Mouse (Mus musculus): ENCODE measurements around the gene Palm. TPM values are rescaled to one million over a fixed set of nuclear protein-coding genes. Genes with fewer than 3 reads are reported as not detected.
"Not testable (repeated sequence)": the region's sequence is repeated elsewhere in the genome, so short reads cannot be mapped to it uniquely, and the experiment has no call there.

The Palm gene
- total RNA-seq (2021) = 10 to 100 TPM; 26.6 to 36.8 TPM
- long read RNA-seq, experiment 1, transcript Palm-201 (9 exons, 2,651 nt) = major isoform, 35 of 46 reads
- long read RNA-seq, experiment 1, partial matches to known transcripts = 4 of 46 reads
- long read RNA-seq, experiment 1, other reads (novel, unspliced or antisense) = 4 of 46 reads
- long read RNA-seq, experiment 2, transcript Palm-201 (9 exons, 2,651 nt) = major isoform, 23 of 37 reads
- long read RNA-seq, experiment 2, transcript Palm-202 (8 exons, 2,519 nt) = minor isoform, 6 of 37 reads
- long read RNA-seq, experiment 2, partial matches to known transcripts = 4 of 37 reads
- long read RNA-seq, experiment 2, other reads (novel, unspliced or antisense) = 4 of 37 reads

GRCm38 (mm10) chr10:79793051-79793737, at the start of gene Palm:
TSS of gene Palm (plus strand) at chr10:79793572.
- DNase-seq = peak; percentile 86

GRCm38 (mm10) chr10:79743650-79744365, 49.6 kb upstream of the Palm start:
- no peak for DNase-seq

GRCm38 (mm10) chr10:79745411-79745810, 48.0 kb upstream of the Palm start:
- DNase-seq = no peak

DNA sequence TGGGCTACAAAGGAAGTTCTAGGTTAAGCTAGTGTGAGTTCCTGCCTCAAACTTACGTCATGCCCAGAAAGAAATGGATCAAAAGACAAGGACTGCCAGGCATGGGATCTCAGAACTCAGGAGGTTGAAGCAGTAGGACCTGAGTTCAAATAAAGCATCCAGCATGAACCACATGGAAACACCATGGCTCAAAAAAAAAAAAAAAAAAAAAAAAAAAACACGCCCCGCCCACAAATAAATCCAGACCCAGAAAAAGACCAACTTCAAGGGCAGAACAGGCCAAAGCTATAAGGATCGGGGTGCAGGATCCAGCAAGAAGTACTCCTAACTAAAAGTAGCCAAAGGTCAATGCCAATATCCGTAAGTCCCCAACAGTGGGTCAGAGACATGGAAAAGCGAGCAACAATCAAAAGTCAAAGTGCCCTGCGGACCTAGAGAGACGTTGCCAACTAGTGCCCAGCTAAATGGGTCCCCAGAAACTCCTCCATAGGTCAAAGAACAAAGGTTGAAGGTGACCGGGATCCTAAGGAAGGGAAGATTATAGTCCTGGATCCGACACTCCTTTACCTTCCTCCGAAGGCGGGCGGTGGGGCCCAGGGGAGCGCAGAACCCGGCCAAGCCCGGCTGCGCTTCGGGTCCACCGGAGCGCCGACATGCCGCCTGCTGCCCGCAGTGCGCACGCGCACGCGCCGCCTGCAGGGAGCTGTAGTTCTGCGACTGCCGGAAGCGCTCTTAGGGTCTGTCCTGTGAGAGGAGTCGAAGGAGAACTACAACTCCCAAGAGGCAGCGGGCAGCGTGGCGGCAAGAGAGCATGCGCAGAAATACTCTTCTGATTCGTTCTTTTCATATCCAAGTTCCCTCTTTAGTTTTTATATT, 47.2 kb upstream of the Palm start, which contains the start of gene Polrmt:
TSS of gene Polrmt (minus strand) at position 684 of the 876 bp plus-strand sequence.
- peak; percentile 92 for DNase-seq

DNA sequence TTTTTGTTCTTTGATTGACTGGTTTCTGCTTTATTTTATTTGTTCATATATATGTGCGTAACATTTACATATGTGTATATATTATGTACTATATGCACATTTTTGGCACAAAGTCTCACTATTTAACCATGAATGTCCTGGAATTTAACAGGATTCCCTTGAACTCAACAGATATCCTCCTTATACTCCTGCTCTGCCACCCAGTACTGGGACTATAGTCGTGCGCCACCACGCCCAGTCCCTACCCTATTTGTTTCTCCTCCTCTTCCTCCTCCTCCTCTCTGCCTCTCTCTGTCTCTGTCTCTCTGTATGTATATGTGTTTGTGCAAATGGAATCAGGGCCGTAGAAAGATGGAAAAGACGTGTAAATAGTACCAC, 46.6 kb upstream of the Palm start:
- DNase-seq = no peak

DNA sequence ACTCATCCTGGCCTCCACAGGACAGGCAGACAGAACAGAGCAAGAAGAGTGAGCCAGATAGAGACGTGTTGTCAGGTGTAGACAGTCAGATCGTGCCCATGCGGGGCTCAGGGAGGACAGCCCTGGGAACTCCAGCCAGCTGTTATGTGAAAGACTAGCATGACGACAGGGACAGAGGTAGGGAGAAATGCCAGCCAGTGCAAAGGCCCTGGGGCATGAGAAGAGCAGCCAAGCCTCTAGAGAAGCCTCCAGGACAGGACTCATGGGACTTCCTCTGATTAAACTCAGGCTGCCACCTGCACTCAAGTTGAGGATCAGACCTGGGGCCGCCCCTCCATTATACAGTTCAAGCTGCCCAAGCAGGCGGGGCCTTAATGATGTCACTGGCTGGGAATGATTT, 44.9 kb upstream of the Palm start:
- no peak for DNase-seq

DNA sequence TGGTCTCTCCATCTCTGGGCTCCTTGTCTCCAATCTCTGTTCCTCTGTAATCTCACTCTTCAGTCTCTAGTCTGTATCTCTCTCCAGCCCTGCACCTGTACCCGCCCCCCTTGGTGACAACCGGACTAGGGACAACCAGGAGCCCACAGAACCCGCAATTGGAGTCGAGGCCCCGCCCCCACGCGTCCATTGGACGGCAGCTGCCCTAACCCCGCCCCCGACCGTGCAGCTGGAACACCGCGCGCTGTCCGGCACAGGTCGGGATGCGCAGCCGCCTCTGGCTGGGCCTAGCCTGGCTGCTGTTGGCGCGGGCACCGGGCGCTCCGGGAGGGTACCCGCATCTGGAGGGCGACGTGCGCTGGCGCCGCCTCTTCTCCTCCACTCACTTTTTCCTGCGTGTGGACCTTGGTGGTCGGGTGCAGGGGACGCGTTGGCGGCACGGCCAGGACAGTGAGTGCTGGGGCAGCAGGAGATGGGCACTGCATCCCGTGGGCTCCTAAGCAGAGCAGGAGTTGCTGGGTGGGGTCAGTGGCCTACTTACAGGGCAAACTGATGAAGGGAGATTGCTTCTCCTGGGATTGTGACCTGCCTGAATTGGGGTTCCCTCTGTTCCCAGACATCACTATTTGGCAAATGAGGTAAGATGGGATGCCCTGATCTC, 38.4 kb upstream of the Palm start, which contains the start of gene Fgf22:
TSS of gene Fgf22 (plus strand) at position 221 of the 661 bp plus-strand sequence.
- peak; percentile 77 for DNase-seq

- DNase-seq = no peak
Measured at GRCm38 (mm10) chr10:79755854-79756253, 37.5 kb upstream of the Palm start.

DNA sequence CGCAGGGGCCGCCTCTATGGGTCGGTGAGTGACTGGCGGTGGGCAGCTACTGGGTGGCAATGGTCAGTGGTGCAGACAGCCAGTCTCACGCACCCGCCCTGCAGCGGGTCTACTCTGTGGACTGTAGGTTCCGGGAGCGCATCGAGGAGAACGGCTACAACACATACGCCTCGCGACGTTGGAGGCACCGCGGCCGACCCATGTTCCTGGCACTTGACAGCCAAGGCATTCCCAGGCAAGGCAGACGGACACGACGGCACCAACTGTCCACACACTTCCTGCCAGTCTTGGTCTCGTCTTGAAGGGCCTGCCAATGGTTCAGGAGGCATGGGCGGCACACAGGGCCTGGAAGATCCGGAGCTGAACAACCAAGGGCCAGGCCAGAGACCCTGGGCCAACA, 36.7 kb upstream of the Palm start:
- no peak for DNase-seq

DNA sequence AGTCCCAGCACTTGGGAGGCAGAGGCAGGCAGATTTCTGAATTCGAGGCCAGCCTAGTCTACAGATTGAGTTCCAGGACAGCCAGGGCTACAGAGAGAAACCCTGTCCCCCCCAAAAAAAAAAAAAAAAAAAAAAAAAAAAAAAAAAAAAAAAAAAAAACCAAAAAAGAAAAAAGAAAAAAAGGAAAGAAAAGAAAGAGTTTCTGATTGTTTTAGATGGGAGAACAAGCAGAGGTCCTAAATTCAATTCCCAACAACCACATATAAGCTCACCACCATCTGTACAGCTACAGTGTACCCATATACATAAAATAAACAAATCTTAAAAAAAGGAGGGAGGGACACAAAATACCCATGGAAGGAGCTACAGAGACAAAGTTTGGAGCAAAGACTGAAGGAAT, 33.7 kb upstream of the Palm start:
- not testable (repeated sequence) for DNase-seq

DNA sequence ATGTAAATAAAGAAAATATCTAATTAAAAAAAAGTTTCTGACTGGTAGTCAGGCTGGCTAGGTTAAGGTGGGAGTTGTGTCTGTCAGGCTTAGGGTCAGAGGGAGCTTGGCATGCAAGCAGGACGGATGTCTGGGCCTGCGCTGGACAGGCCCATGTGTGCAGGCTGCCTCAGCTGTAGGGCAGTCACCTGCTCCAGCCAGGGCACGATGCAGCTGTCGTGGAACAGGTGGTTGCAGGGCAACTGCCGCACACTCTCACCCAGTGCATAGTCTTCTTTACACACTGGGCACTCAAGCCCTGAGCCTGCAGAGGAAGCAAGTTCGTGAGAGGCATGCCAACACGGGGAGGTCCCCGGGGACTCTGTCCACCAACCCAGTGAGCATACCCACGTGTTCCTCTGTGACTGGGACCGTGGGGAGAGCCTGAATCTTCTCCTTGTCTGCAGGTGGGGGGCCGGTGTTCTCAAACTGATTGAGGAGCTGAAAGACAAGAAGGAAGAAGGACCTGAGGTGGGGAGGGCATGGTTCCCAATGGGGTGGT, 32.7 kb upstream of the Palm start:
- no peak for DNase-seq

DNA sequence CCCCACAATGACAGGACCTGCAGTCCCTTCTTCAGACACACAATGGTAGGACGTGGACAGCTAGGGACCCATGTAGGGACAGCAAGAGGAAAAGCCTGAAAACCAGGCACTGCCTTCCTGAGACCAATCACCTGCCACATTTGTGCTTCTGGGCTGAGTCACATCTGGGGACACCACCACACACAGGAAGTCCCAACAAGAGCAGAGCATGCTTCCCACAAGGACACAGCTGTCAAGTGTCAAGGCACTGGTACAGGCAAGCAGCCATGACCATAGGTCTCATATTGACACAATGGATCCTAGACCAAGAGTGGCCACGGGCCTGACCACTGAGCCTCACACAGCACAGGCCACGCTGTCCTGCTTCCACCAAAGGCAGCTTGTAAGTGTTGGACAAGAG, 30.5 kb upstream of the Palm start:
- DNase-seq = no peak

DNA sequence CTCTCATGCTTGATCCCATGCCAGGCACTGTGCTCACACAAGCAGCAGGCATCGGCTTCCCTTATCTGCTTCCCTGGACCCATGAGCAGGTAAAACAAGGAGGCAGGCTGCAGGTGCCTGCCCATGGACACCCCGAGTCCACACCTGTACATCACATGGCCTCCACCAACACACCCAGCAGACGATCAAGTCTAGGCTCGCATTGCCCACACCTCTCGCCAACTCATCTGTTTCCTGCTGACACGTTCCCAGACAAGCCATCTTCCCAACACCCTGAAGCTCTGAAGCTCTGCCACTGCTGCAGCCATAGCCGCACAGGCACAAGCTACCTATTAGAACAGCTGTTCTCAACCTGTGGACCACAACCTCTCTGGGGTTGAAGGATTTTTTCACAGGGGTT, 29.1 kb upstream of the Palm start:
- no peak for DNase-seq

DNA sequence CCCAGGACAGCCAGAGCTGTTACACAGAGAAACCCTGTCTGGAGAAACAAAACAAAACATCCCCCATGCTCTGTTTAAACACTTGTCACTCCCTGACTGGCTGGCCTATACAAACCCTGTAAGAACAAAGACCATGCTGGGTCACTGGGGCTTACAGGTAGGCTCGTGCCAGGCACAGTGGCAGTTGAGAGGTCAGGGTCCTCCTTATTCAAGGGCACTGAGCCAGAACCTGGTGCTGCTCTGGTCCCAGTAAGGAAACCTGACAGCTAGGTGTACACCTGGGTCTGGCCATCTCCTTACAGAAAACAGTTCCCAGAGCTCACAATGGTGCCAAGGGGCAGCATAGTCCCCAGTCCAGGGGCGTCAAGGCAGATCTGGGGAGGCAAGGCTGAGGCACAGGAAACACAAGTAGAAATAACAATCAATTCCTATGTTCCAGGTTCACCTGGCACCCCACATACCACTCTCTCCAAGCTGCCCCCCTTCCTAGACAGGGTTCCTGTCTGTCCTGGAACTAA, 28.1 kb upstream of the Palm start:
- DNase-seq = no peak

GRCm38 (mm10) chr10:79766001-79766507, 27.3 kb upstream of the Palm start:
- no peak for DNase-seq

DNA sequence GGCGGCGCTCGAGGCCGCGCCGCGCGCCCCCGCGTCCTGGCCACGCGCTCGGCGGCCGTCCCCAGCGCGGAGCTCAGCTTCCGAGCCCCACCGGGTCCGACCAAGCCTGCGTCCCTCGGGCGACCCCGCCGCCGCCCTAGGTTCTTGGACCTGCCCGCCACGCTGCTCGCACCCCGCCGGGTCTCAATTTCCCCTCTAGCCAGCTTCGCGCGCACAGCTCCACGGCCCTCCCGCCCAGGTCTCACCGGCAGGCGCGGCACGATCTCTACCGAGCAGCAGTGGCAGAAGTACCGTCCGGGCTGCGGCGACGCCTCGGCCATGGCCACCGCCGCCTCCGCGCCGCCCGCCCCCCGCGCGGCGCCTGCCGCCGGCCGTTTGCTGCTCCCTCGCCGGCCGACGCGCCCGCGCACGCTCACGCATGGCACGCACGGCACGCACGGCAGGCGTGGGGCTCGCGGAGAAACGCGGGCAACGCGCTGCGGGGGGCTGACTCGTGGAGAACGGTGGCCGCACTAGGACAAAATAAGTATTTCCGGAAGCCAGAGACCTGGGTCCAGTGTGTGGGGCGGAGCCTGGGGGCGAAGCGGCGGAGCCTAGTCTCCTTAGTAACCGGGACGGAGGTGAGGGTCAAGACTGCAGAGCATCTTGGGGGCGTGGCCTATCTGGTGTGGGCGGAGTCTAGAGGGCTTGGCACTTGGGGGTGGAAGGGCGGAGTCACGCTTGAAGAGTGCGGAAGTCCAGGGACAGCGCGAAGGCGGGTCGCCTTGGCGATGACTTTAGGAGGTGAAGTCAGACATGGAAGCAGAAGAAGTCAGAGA, 26.7 kb upstream of the Palm start, which contains the start of gene Rnf126:
TSS of gene Rnf126 (minus strand) at position 445 of the 818 bp plus-strand sequence.
- peak; percentile 98 for DNase-seq

DNA sequence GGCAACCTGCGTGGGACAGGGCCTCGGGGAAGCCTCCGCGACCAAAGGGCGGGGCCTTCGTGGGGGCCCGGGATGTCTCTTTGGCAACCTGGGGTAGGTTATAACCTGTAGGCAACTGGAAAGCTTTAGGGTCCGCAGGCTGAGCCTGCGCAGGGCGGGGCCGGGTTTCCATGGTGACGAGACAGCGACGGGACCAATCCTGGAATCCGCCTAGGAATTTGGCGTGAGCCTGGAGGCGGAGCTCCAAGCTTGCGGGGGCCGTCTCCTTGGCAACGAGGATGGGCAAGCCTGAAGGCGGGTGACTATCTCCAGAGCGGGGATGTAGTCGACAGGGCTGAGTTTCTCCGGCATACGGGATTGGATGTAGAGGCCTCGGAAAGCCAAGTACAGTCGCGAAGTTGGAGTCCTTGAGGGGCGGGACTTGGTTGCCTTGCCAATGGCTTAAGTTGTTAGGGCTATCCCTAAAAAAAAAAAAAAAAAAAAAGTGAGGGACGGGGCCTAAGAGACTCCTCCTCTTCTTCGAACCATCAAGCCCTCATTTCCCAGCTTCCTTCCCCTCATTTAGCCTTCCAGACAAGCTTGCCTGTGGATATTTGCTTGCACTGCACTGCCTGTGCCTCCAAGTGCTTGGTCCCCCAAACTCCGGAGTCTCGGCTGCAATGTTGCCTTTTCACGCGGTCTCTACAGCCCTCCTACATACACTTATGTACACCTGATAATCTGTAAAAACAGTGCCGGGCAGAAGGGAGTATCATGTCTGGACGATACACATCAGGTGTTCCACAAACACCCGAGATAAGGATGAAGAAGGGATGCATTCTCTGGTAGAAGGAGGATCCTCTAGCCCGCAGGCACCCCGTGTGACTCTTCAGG, 25.8 kb upstream of the Palm start:
- DNase-seq = peak; percentile 92

GRCm38 (mm10) chr10:79768400-79768799, 25.0 kb upstream of the Palm start:
- DNase-seq = peak; percentile 71

DNA sequence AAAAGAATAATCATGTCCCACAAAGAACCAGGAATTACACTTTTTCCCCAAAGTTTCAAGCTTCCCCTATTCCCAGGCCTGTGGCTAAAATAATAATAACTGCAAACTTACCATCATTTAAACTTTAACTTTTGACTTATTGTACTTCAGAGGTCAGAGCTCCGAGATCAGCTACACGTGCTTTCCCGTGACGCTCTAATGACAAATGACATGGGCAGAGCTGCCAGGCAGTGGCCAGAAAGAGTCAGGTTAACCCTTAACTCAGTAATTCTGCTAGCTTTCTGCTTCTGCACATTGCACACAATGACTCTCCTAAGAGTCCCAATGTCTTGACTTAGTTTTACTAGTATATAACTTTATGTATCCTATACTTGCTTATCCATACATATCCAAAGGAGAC, 24.0 kb upstream of the Palm start:
- DNase-seq = no peak
